Mouse (Mus musculus) CH12.LX (cell line): ENCODE measurements around the gene Ybx3. TPM values are rescaled to one million over a fixed set of nuclear protein-coding genes. Genes with fewer than 3 reads are reported as not detected.

Experiments
- DNase-seq: peaks from one replicate; pipeline ENCODE4 v3.0.0-alpha.2; 2013; ENCODE audit errors: extremely low read depth
- H3K27ac ChIP-seq: 2 replicates; pipeline ENCODE4 v1.5.1; 2012; ENCODE audit warnings: low read depth, mild to moderate bottlenecking, control low read depth, moderate library complexity; ENCODE audit not compliant: insufficient read depth
- H3K27me3 ChIP-seq: replicated peaks from 2 replicates; pipeline ENCODE3; 2012; ENCODE audit warnings: inconsistent platforms
- H3K36me3 ChIP-seq, 2 experiments: replicated peaks in 1 of 2; 2 replicates each; pipeline versions ENCODE3 to v1.6.1; 2012; ENCODE audit warnings: inconsistent platforms in 1 of 2, low read length in 1 of 2, mild to moderate bottlenecking in 1 of 2, mixed read lengths in 1 of 2, moderate library complexity in 1 of 2; ENCODE audit not compliant: control insufficient read depth in 1 of 2, insufficient read depth in 1 of 2
- H3K4me1 ChIP-seq, 2 experiments: 2 replicates each; pipeline ENCODE4 v1.6.1; 2012; ENCODE audit warnings: inconsistent platforms in 1 of 2, moderate library complexity in 1 of 2; ENCODE audit not compliant: insufficient read depth in 2 of 2, control insufficient read depth in 1 of 2
- H3K4me2 ChIP-seq: 2 replicates; pipeline ENCODE4 v1.6.1; 2012; ENCODE audit warnings: low read depth, mild to moderate bottlenecking, control low read depth; ENCODE audit not compliant: poor library complexity, insufficient read depth, severe bottlenecking
- H3K4me3 ChIP-seq, 3 experiments: fragments of 150-350 bp in 1 of 3; sonication (generic) in 1 of 3; replicated peaks in 1 of 3; 2 replicates each; pipeline versions ENCODE3 to v1.5.1; 2011 to 2012; ENCODE audit warnings: low read depth in 2 of 3, low read length in 2 of 3, mild to moderate bottlenecking in 2 of 3, moderate library complexity in 2 of 3, control low read depth in 1 of 3, improper control_type of control experiment in 1 of 3, inconsistent platforms in 1 of 3, mixed read lengths in 1 of 3; ENCODE audit not compliant: poor library complexity in 1 of 3
- H3K79me2 ChIP-seq: replicated peaks from 2 replicates; pipeline ENCODE4 v1.6.1; 2012; ENCODE audit warnings: mild to moderate bottlenecking, moderate library complexity; ENCODE audit not compliant: control insufficient read depth, poor library complexity, insufficient read depth, severe bottlenecking; ENCODE audit errors: extremely low read depth
- H3K9ac ChIP-seq: 2 replicates; pipeline ENCODE4 v1.6.1; 2012; ENCODE audit warnings: low read depth, mild to moderate bottlenecking, control low read depth, moderate library complexity; ENCODE audit not compliant: insufficient read depth
- H3K9me3 ChIP-seq: replicated peaks from 2 replicates; pipeline ENCODE3; 2012; ENCODE audit warnings: low read length, inconsistent platforms, mixed read lengths
- CHD1 ChIP-seq: IDR thresholded peaks from 2 replicates; pipeline ENCODE4 v1.6.1; 2012; ENCODE audit warnings: low read depth, low read length, improper control_type of control experiment, inconsistent platforms
- CHD2 ChIP-seq: IDR thresholded peaks from 2 replicates; pipeline ENCODE4 v1.6.1; 2011; ENCODE audit warnings: low read length, improper control_type of control experiment
- CTCF ChIP-seq, 2 experiments: IDR thresholded peaks in 1 of 2; conservative IDR thresholded peaks in 1 of 2; 2 replicates each; pipeline ENCODE4 v1.5.1; 2011 to 2012; ENCODE audit warnings: low read depth in 2 of 2, low read length in 2 of 2, improper control_type of control experiment in 1 of 2, inconsistent platforms in 1 of 2, mild to moderate bottlenecking in 1 of 2, moderate library complexity in 1 of 2
- E2F4 ChIP-seq: IDR thresholded peaks from 2 replicates; pipeline ENCODE4 v1.6.1; 2011; ENCODE audit warnings: low read depth, low read length, improper control_type of control experiment; ENCODE audit not compliant: insufficient replicate concordance
- EP300 ChIP-seq: IDR thresholded peaks from 2 replicates; pipeline ENCODE4 v1.6.1; 2011; ENCODE audit warnings: low read length, improper control_type of control experiment
- ETS1 ChIP-seq: conservative IDR thresholded peaks from 2 replicates; pipeline ENCODE4 v1.6.1; 2012; ENCODE audit warnings: low read depth, mild to moderate bottlenecking, inconsistent platforms, low read length, improper control_type of control experiment, moderate library complexity
- GABPA ChIP-seq: IDR thresholded peaks from 2 replicates; pipeline ENCODE4 v1.6.1; 2012; ENCODE audit warnings: low read depth, low read length, improper control_type of control experiment, inconsistent platforms; ENCODE audit not compliant: insufficient replicate concordance
- HCFC1 ChIP-seq: IDR thresholded peaks from 2 replicates; pipeline ENCODE4 v1.6.1; 2012; ENCODE audit warnings: low read depth, mild to moderate bottlenecking, inconsistent platforms, low read length, improper control_type of control experiment
- JUND ChIP-seq: conservative IDR thresholded peaks from 2 replicates; pipeline ENCODE4 v1.6.1; 2011; ENCODE audit warnings: low read depth, low read length, improper control_type of control experiment
- KAT2A ChIP-seq: IDR thresholded peaks from 2 replicates; pipeline ENCODE4 v1.6.1; 2012; ENCODE audit warnings: low read length, improper control_type of control experiment, inconsistent platforms; ENCODE audit not compliant: insufficient replicate concordance
- MXI1 ChIP-seq: IDR thresholded peaks from 2 replicates; pipeline ENCODE4 v1.6.1; 2011; ENCODE audit warnings: mild to moderate bottlenecking, low read depth, low read length, improper control_type of control experiment
- MYC ChIP-seq: IDR thresholded peaks from 2 replicates; pipeline ENCODE4 v1.6.1; 2011; ENCODE audit warnings: low read depth, mild to moderate bottlenecking, improper control_type of control experiment, low read length
- NELFE ChIP-seq: IDR thresholded peaks from 2 replicates; pipeline ENCODE4 v1.6.1; 2011; ENCODE audit warnings: low read depth, low read length, improper control_type of control experiment
- NRF1 ChIP-seq: IDR thresholded peaks from 2 replicates; pipeline ENCODE4 v1.6.1; 2014; ENCODE audit warnings: low read depth, mild to moderate bottlenecking, inconsistent platforms, low read length, improper control_type of control experiment, moderate library complexity
- POLR2A ChIP-seq: IDR thresholded peaks from 2 replicates; pipeline ENCODE4 v1.6.1; 2011; ENCODE audit warnings: low read depth, mild to moderate bottlenecking, improper control_type of control experiment, low read length
- RAD21 ChIP-seq: IDR thresholded peaks from 2 replicates; pipeline ENCODE4 v1.6.1; 2011; ENCODE audit warnings: low read depth, mild to moderate bottlenecking, low read length, improper control_type of control experiment, moderate library complexity
- RCOR1 ChIP-seq: conservative IDR thresholded peaks from 2 replicates; pipeline ENCODE4 v1.6.1; 2012; ENCODE audit warnings: low read depth, mild to moderate bottlenecking, inconsistent platforms, low read length, improper control_type of control experiment
- SMC3 ChIP-seq: IDR thresholded peaks from 2 replicates; pipeline ENCODE4 v1.6.1; 2011; ENCODE audit warnings: low read depth, low read length, improper control_type of control experiment
- TCF12 ChIP-seq: IDR thresholded peaks from 2 replicates; pipeline ENCODE4 v1.6.1; 2014; ENCODE audit warnings: low read depth, mild to moderate bottlenecking, inconsistent platforms, low read length, improper control_type of control experiment
- USF1 ChIP-seq: IDR thresholded peaks from 2 replicates; pipeline ENCODE4 v1.6.1; 2014; ENCODE audit warnings: low read depth, mild to moderate bottlenecking, inconsistent platforms, low read length, improper control_type of control experiment
- ZKSCAN1 ChIP-seq: IDR thresholded peaks from 2 replicates; pipeline ENCODE4 v1.6.1; 2012; ENCODE audit warnings: low read depth, inconsistent platforms, low read length, improper control_type of control experiment, borderline replicate concordance
- ZMIZ1 ChIP-seq: IDR thresholded peaks from 2 replicates; pipeline ENCODE4 v1.6.1; 2012; ENCODE audit warnings: low read depth, mild to moderate bottlenecking, inconsistent platforms, low read length, improper control_type of control experiment
- dilution Hi-C: fragments of 300-500 bp; cut with MboI; formaldehyde crosslinking; loops from 2 replicates; pipeline ENCODE4 v1.14.3; 2020; ENCODE audit warnings: low sequenced_read_pairs; ENCODE audit not compliant: extremely low pct_unique_long_range_greater_than_20kb, extremely low pct_ligation_motif_present
- in situ Hi-C: fragments of 300-500 bp; cut with MboI; formaldehyde crosslinking; loops from 3 replicates; pipeline ENCODE4 v1.14.3; 2019; ENCODE audit warnings: low sequenced_read_pairs, low pct_ligation_motif_present, low pct_unique_long_range_greater_than_20kb, mixed read lengths
- polyA plus RNA-seq: library from polyadenylated mRNA; unstranded; fragments of >175 nt; gene quantifications from 2 replicates; pipeline ENCODE4 v1.2.1, GENCODE M21; 2012; ENCODE audit warnings: low read depth; ENCODE audit not compliant: insufficient read length
- total RNA-seq, 2 experiments: library from RNA; depleted of rRNA; stranded (reverse); fragments of 300-350 nt in 1 of 2; fragments of >200 nt in 1 of 2; gene quantifications; 2 replicates each; pipeline ENCODE4 v1.2.3; 2012 to 2014

The Ybx3 gene
- total and polyA plus RNA-seq, 3 experiments, result 391 to 620 (median 410) TPM

DNA sequence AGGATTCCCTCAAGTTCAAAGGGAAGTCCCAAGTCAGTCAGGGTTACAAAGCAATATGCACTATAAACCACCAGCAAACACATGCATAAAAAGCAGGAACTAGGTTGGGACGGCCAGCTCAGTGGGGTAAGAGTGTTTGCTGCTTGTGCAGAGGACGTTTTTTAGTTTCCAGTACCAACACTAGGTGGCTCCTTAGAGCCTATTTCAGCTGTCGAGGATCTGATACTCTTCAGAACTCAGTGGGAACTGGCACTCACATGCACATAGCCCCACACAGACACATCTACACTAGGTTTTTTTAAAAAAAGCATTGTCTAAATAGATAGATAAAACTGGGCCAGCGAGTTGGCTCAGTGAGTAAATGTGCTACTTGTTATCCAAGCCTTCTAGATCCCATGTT lies 21.2 kb downstream of the Ybx3 start:
- H3K4me2 ChIP-seq, result no peak overlapping the region
- no peaks in the 10 kb centered on the region for H3K9me3 ChIP-seq
- no peak overlapping the region for H3K4me3 ChIP-seq
- peaks cover 15% of the 10 kb centered on the region for H3K79me2 ChIP-seq
- in situ Hi-C loops, result loop anchor here (25.0 kb wide), 1 partner anchor 1780 kb away; the partner anchor contains the start of genes Klrd1 and Klre1
- TF ChIP-seq CTCF (conservative IDR thresholded peaks at IDR 0.05 in 1 of 2, IDR thresholded peaks at IDR 0.05 in 1 of 2; ENCODE audit: low read depth in 2 of 2, low read length in 2 of 2) (peak; percentile 11 to 69; a peak in 2 of 4 replicates), ETS1 (no peak), ZMIZ1 (no peak), NRF1 (no peak), HCFC1 (no peak), GABPA (no peak), KAT2A (no peak), TCF12 (no peak), ZKSCAN1 (no peak), RAD21 (peak; percentile 40), CHD1 (no peak), MXI1 (no peak), SMC3 (peak; percentile 53), JUND (no peak)
- TF ChIP-seq, all 38 proteins: peak for 3
- Histone ChIP-seq H3K27me3 (no peaks in the 10 kb centered on the region), H3K36me3 (peaks cover 77 to 87% of the 10 kb centered on the region in 2 experiments), H3K4me1 (no peaks in the 10 kb centered on the region), H3K27ac (no peak overlapping the region), H3K9ac (no peak overlapping the region)
- dilution Hi-C loops, result no loop called here
- no peak for DNase-seq

- Histone ChIP-seq H3K27ac (no peak overlapping the region), H3K4me1 (no peaks in the 10 kb centered on the region), H3K79me2 (no peaks in the 10 kb centered on the region; the same call in 1 of the 2 replicates), H3K9me3 (no peaks in the 10 kb centered on the region), H3K36me3 (peaks cover 54 to 59% of the 10 kb centered on the region in 2 experiments), H3K4me2 (no peak overlapping the region), H3K27me3 (no peaks in the 10 kb centered on the region), H3K9ac (no peak overlapping the region), H3K4me3 (no peak overlapping the region)
- dilution Hi-C loops, result no loop called here
- no peak for DNase-seq
- in situ Hi-C loops, result loop anchor here (25.0 kb wide), 1 partner anchor 1777 kb away; the partner anchor contains the start of genes Klrd1 and Klre1
- TF ChIP-seq CHD1 (no peak), CHD2 (no peak), CTCF (conservative IDR thresholded peaks at IDR 0.05 in 1 of 2, IDR thresholded peaks at IDR 0.05 in 1 of 2; ENCODE audit: low read depth in 2 of 2, low read length in 2 of 2) (no peak), NELFE (no peak), NRF1 (no peak), POLR2A (no peak), HCFC1 (no peak), E2F4 (no peak), ETS1 (no peak), RCOR1 (no peak), MYC (no peak), RAD21 (no peak), EP300 (no peak), USF1 (no peak)
Measured at GRCm38 (mm10) chr6:131364353-131364752, 23.9 kb downstream of the Ybx3 start.
